Mouse (Mus musculus) mouse trophoblast stem cell (cell line): ENCODE measurements around the gene Gbp4.
"Not testable (repeated sequence)": the region's sequence is repeated elsewhere in the genome, so short reads cannot be mapped to it uniquely, and the experiment has no call there.

Experiments
- in situ Hi-C, 2 experiments: fragments of 300-500 bp; cut with MseI, MboI; formaldehyde crosslinking; loops; 2 replicates in 1 of 2; 3 replicates in 1 of 2; pipeline ENCODE4 v1.15.1; 2025

The Gbp4 gene

GRCm38 (mm10) chr5:105139409-105140088 is at the start of gene Gbp4, which contains the start of the genes Gbp9 and Gbp8:
TSS of gene Gbp4 (minus strand) at chr5:105139586.
TSS of gene Gbp9 (minus strand) at chr5:105139539.
TSS of gene Gbp8 (minus strand) at chr5:105139540.
- in situ Hi-C loops: not testable (repeated sequence)

- in situ Hi-C loops: no loop called here
These were observed 42.1 kb upstream of the Gbp4 start for GRCm38 (mm10) chr5:105181446-105181845.

- in situ Hi-C loops: no loop called here
These were observed 17.2 kb upstream of the Gbp4 start for GRCm38 (mm10) chr5:105156582-105156981.

- in situ Hi-C loops: no loop called here
These were observed 14.7 kb upstream of the Gbp4 start for GRCm38 (mm10) chr5:105154049-105154448.

- in situ Hi-C loops: not testable (repeated sequence)
These were observed 8.7 kb upstream of the Gbp4 start for GRCm38 (mm10) chr5:105148062-105148461.

- in situ Hi-C loops: no loop called here
These were observed 7.1 kb upstream of the Gbp4 start for GRCm38 (mm10) chr5:105146447-105146846.

- in situ Hi-C loops: not testable (repeated sequence)
These were observed 6.3 kb upstream of the Gbp4 start for GRCm38 (mm10) chr5:105145731-105146130.

GRCm38 (mm10) chr5:105140089-105140810 is 864 bp upstream of the Gbp4 start:
- in situ Hi-C loops: not testable (repeated sequence)

GRCm38 (mm10) chr5:105138906-105139305 is 480 bp downstream of the Gbp4 start:
- in situ Hi-C loops: no loop called here

GRCm38 (mm10) chr5:105136706-105137304 is 2.6 kb downstream of the Gbp4 start:
- in situ Hi-C loops: not testable (repeated sequence)

GRCm38 (mm10) chr5:105121731-105122130 is 17.7 kb downstream of the Gbp4 start:
- in situ Hi-C loops: not testable (repeated sequence)

GRCm38 (mm10) chr5:105115740-105116139 is 23.6 kb downstream of the Gbp4 start:
- in situ Hi-C loops: no loop called here

- in situ Hi-C loops: no loop called here
These were observed 24.7 kb downstream of the Gbp4 start for GRCm38 (mm10) chr5:105114696-105115095.

GRCm38 (mm10) chr5:105113656-105114055 is 25.7 kb downstream of the Gbp4 start:
- in situ Hi-C loops: no loop called here

- in situ Hi-C loops: not testable (repeated sequence)
These were observed 29.0 kb downstream of the Gbp4 start for GRCm38 (mm10) chr5:105110271-105110852.

GRCm38 (mm10) chr5:105109775-105110174 is 29.6 kb downstream of the Gbp4 start:
- in situ Hi-C loops: not testable (repeated sequence)

GRCm38 (mm10) chr5:105105689-105106088 is 33.7 kb downstream of the Gbp4 start:
- in situ Hi-C loops: not testable (repeated sequence)

GRCm38 (mm10) chr5:105081900-105082299 is 57.5 kb downstream of the Gbp4 start:
- in situ Hi-C loops: no loop called here

GRCm38 (mm10) chr5:105068356-105068755 is 71.0 kb downstream of the Gbp4 start:
- in situ Hi-C loops: not testable (repeated sequence)
